Mouse (Mus musculus) liver, embryonic 14.5 days (tissue): Measurements from ENCODE around the gene Arhgap42. TPM values are rescaled to one million over a fixed set of nuclear protein-coding genes. Genes with fewer than 3 reads are reported as not detected.

Source experiments
- ATAC-seq: fragments of 200-750 bp; cut with Nextera tagmentation; 2 replicates; pipeline ENCODE4 v1.8.0; 2017; ENCODE audit warnings: moderate number of reproducible peaks, mild to moderate bottlenecking, moderate library complexity; ENCODE audit not compliant: insufficient read depth
- DNase-seq, 3 experiments: peaks; one replicate each; pipeline ENCODE4 v3.0.0-alpha.2; 2012 to 2013; ENCODE audit warnings: low read depth in 3 of 3, low spot score in 3 of 3
- H3K27ac ChIP-seq: fragments of 300-500 bp; sonication (generic); 2 replicates; pipeline ENCODE4 v1.5.1; 2014; ENCODE audit warnings: moderate library complexity, mild to moderate bottlenecking, control low read depth, inconsistent platforms
- H3K27me3 ChIP-seq: fragments of 300-500 bp; sonication (generic); 2 replicates; pipeline ENCODE4 v1.6.1; 2014; ENCODE audit warnings: mild to moderate bottlenecking, low read length, moderate library complexity; ENCODE audit not compliant: control insufficient read depth, insufficient read depth
- H3K36me3 ChIP-seq: fragments of 300-500 bp; sonication (generic); replicated peaks from 2 replicates; pipeline ENCODE4 v1.6.1; 2014; ENCODE audit warnings: low read depth; ENCODE audit not compliant: control insufficient read depth, insufficient read depth
- H3K4me1 ChIP-seq, 2 experiments: fragments of 200-500 bp in 1 of 2; fragments of 300-500 bp in 1 of 2; sonication (generic) in 1 of 2; replicated peaks; 2 replicates each; pipeline ENCODE4 v1.6.1; 2012 to 2014; ENCODE audit warnings: antibody characterized with exemption in 1 of 2, inconsistent platforms in 1 of 2, low read length in 1 of 2; ENCODE audit not compliant: control insufficient read depth in 2 of 2, insufficient read depth in 2 of 2
- H3K4me2 ChIP-seq: fragments of 300-500 bp; sonication (generic); 2 replicates; pipeline ENCODE4 v1.6.1; 2014; ENCODE audit warnings: low read depth, mild to moderate bottlenecking, control low read depth, moderate library complexity
- H3K4me3 ChIP-seq, 2 experiments: fragments of 200-500 bp in 1 of 2; fragments of 300-500 bp in 1 of 2; sonication (generic) in 1 of 2; 2 replicates each; pipeline ENCODE4 v1.5.1; 2012 to 2014; ENCODE audit warnings: low read depth in 2 of 2, low read length in 2 of 2, mild to moderate bottlenecking in 2 of 2, control low read depth in 1 of 2, inconsistent platforms in 1 of 2, moderate library complexity in 1 of 2; ENCODE audit not compliant: insufficient read depth in 1 of 2
- H3K9ac ChIP-seq: fragments of 300-500 bp; sonication (generic); replicated peaks from 2 replicates; pipeline ENCODE4 v1.6.1; 2014; ENCODE audit warnings: mild to moderate bottlenecking, control low read depth, moderate library complexity
- H3K9me3 ChIP-seq: fragments of 300-500 bp; sonication (generic); 2 replicates; pipeline ENCODE4 v1.6.1; 2016; ENCODE audit warnings: low read length, mixed read lengths; ENCODE audit not compliant: control insufficient read depth
- CTCF ChIP-seq: IDR thresholded peaks from 2 replicates; pipeline ENCODE4 v1.5.1; 2016; ENCODE audit warnings: antibody characterized with exemption, low read depth, control low read depth
- EP300 ChIP-seq: IDR thresholded peaks from 2 replicates; pipeline ENCODE4 v1.6.1; 2016; ENCODE audit warnings: antibody characterized with exemption, low read depth
- whole genome bisulfite sequencing: fragments of 180-500 bp; shearing (Covaris S2); extraction: QIAGEN DNeasy Blood & Tissue Kit; methylation state at CpG from one replicate; pipeline ENCODE4 v1.1.7; 2014; ENCODE audit not compliant: insufficient replicate concordance; 5-methylcytosine and 5-hydroxymethylcytosine counted together
- polyA plus RNA-seq, 2 experiments: library from polyadenylated mRNA; depleted of rRNA in 1 of 2; stranded (reverse) in 1 of 2; unstranded in 1 of 2; fragments of >200 nt; fragmentation: Nextera tagmentation in 1 of 2; extraction: Ambion mirVana in 1 of 2; gene quantifications; 2 replicates each; pipeline versions ENCODE4 v1.2.1 to v1.2.3; 2012 to 2014

The Arhgap42 gene
- polyA plus RNA-seq, 2 experiments, result 2.0 to 4.4 TPM

GRCm38 (mm10) chr9:9211411-9212087 is 27.4 kb downstream of the Arhgap42 start:
- Histone ChIP-seq H3K4me3 (no peak overlapping the region), H3K4me2 (no peak overlapping the region), H3K9ac (no peak overlapping the region), H3K9me3 (no peaks in the 10 kb centered on the region), H3K27ac (no peak overlapping the region), H3K36me3 (no peaks in the 10 kb centered on the region), H3K27me3 (no peaks in the 10 kb centered on the region), H3K4me1 (peaks cover 0 to 8% of the 10 kb centered on the region in 2 experiments; a peak in 2 of 4 replicates)
- TF ChIP-seq EP300 (no peak), CTCF (no peak)
- no peak for DNase-seq
- WGBS, result 40% methylated on average over 3 of the region's 3 CpGs
- ATAC-seq, result peak; percentile 45; the same call in 1 of the 2 replicates

GRCm38 (mm10) chr9:9210464-9210863 is 28.4 kb downstream of the Arhgap42 start:
- 70% methylated on average over 2 of the region's 2 CpGs for WGBS
- Histone ChIP-seq H3K9me3 (no peaks in the 10 kb centered on the region), H3K27me3 (no peaks in the 10 kb centered on the region), H3K4me2 (no peak overlapping the region), H3K27ac (no peak overlapping the region), H3K4me3 (no peak overlapping the region), H3K4me1 (peaks cover 0 to 8% of the 10 kb centered on the region in 2 experiments; a peak in 2 of 4 replicates), H3K36me3 (no peaks in the 10 kb centered on the region), H3K9ac (no peak overlapping the region)
- ATAC-seq (no peak), DNase-seq (no peak)
- TF ChIP-seq EP300 (no peak), CTCF (no peak)

- Histone ChIP-seq H3K36me3 (no peaks in the 10 kb centered on the region), H3K9me3 (no peaks in the 10 kb centered on the region), H3K4me1 (peaks cover 0 to 4% of the 10 kb centered on the region in 2 experiments; a peak in 1 of 4 replicates), H3K4me2 (no peak overlapping the region), H3K27me3 (no peaks in the 10 kb centered on the region), H3K27ac (no peak overlapping the region), H3K4me3 (no peak overlapping the region), H3K9ac (no peak overlapping the region)
- DNase-seq, result no peak
- no peak for ATAC-seq
- TF ChIP-seq EP300 (no peak), CTCF (no peak)
Observed at GRCm38 (mm10) chr9:9208205-9208604, 30.7 kb downstream of the Arhgap42 start.

GRCm38 (mm10) chr9:9207251-9207650 is 31.6 kb downstream of the Arhgap42 start:
- no peak overlapping the region for H3K27ac ChIP-seq
- DNase-seq, result no peak
- no peaks in the 10 kb centered on the region for H3K36me3 ChIP-seq
- H3K4me2 ChIP-seq, result no peak overlapping the region
- H3K9me3 ChIP-seq, result no peaks in the 10 kb centered on the region
- no peak for TF ChIP-seq EP300
- no peak for TF ChIP-seq CTCF
- no peak overlapping the region for H3K4me3 ChIP-seq
- ATAC-seq, result no peak
- H3K9ac ChIP-seq, result no peak overlapping the region
- H3K4me1 ChIP-seq, result peaks cover 0 to 4% of the 10 kb centered on the region in 2 experiments; a peak in 1 of 4 replicates
- no peaks in the 10 kb centered on the region for H3K27me3 ChIP-seq
- 31% methylated on average over 4 of the region's 4 CpGs for WGBS

- 0 out of 4 replicates have a peak, but pooled peaks cover 0 to 2% of the 10 kb centered on the region in 2 experiments for H3K4me1 ChIP-seq
- WGBS, result 39% methylated on average over 8 of the region's 8 CpGs
- no peak for DNase-seq
- no peaks in the 10 kb centered on the region for H3K36me3 ChIP-seq
- no peaks in the 10 kb centered on the region for H3K9me3 ChIP-seq
- no peak overlapping the region for H3K9ac ChIP-seq
- no peak overlapping the region for H3K4me2 ChIP-seq
- H3K4me3 ChIP-seq, result no peak overlapping the region
- H3K27me3 ChIP-seq, result no peaks in the 10 kb centered on the region
- ATAC-seq, result no peak
- H3K27ac ChIP-seq, result no peak overlapping the region
- TF ChIP-seq EP300 (no peak), CTCF (no peak)
Observed at GRCm38 (mm10) chr9:9200827-9201388, 38.0 kb downstream of the Arhgap42 start.
